In the genomic region with DNA sequence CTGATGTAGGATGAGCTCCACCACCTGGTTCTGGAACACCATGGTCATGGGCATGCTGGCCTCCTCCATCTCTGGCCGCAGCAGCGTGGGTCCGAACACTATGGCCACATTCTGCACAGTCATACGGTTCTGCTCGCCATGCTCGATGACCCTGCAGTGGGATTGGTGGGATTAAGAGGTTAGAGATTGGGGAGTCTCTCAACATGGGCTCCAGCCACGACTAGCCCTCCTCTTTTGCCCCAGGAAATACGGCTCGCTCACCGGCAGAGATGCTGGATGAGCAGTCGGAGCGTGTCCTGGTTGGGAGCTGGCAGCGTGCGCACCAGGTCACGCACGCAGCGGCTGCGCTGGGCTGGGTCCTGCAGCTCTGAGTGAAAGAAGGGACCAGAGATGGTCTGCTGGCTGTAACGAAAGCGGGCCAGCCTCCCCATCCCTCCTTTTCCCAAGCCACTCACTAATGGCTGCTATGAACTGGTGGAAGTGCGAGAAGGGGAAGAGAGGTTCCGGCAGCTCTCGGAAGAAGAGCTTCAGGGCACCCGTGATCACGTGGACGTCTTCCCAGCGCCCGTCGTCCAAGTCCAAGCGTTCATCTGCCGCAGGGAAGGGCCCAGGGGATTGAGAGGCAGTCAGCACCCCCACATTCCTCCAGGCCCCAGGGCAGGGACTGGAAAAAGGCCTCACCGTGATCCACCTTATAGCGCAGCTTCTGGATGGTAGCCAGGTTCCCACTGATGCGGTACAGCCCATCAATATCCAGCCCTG, we compare ENCODE assay signal across 8 mouse cellular contexts. TPM values are rescaled to one million over a fixed set of nuclear protein-coding genes. Genes with fewer than 3 reads are reported as not detected.
DNase-seq lines count a peak whose midpoint lies in the region; ATAC-seq and TF ChIP-seq lines count a peak whose summit lies in the region.
"Had no signal": no experiment of that assay in that cellular context is flagged by ENCODE, and none has a peak within 500 bp of the region (broad histone marks: within the 10 kb centered on the region; RNA-seq: fewer than 3 reads in every experiment).

No protein-coding gene starts in this region.

- no peaks in the 10 kb centered on the region for H3K4me1 ChIP-seq in lung, embryonic 14.5 days (ENCODE audit: insufficient read depth)
- H3K4me1 ChIP-seq in cortical plate, adult 2 months (ENCODE audit: control insufficient read depth, insufficient read depth, low read length), result no peaks in the 10 kb centered on the region
- H3K4me1 ChIP-seq in intestine, embryonic 14.5 days (replicated peaks; ENCODE audit: control insufficient read depth, insufficient read depth, low read length), result peaks cover 3% of the 10 kb centered on the region; the same call in 1 of the 2 replicates

- H3K4me2 ChIP-seq in lung, embryonic 14.5 days, result peak overlapping the region; percentile 51
- peak overlapping the region; percentile 44 for H3K4me2 ChIP-seq in intestine, embryonic 14.5 days (ENCODE audit: low read length)

- peaks cover 24% of the 10 kb centered on the region for H3K27me3 ChIP-seq in lung, embryonic 14.5 days (ENCODE audit: insufficient read depth, low read length)
- H3K27me3 ChIP-seq in intestine, embryonic 14.5 days (replicated peaks; ENCODE audit: control insufficient read depth, insufficient read depth, low read length), result peaks cover 19% of the 10 kb centered on the region

- no peak overlapping the region for H3K27ac ChIP-seq in lung, embryonic 14.5 days (ENCODE audit: low read depth)
- H3K27ac ChIP-seq in cortical plate, adult 2 months (ENCODE audit: insufficient read depth, low read length), result no peak overlapping the region
- H3K27ac ChIP-seq in intestine, embryonic 14.5 days (ENCODE audit: low read depth), result no peak overlapping the region
- H3K27ac ChIP-seq: macrophage had no signal

- ATAC-seq in lung, embryonic 14.5 days (ENCODE audit: insufficient read depth), result peak; percentile 1; the same call in 1 of the 2 replicates
- ATAC-seq in intestine, embryonic 14.5 days (replicated peaks; ENCODE audit: low FRiP score, low TSS enrichment, low read depth), result no peak; the same call in 1 of the 2 replicates

- intact Hi-C loops in left cerebral cortex, postnatal 25 days (cut with DNase I), result loop anchor here (2.0 kb wide), 2 partner anchors 28 to 222 kb away; no protein-coding TSS in a partner anchor

- H3K9ac ChIP-seq in lung, embryonic 14.5 days, result no peak overlapping the region
- H3K9ac ChIP-seq in intestine, embryonic 14.5 days (ENCODE audit: low read length), result no peak overlapping the region

- no peak for TF ChIP-seq POLR2A in cortical plate, adult 2 months (IDR thresholded peaks at IDR 0.05; ENCODE audit: extremely low read depth, insufficient read depth, low read length)

- no peaks in the 10 kb centered on the region for H3K36me3 ChIP-seq in lung, embryonic 14.5 days (ENCODE audit: insufficient read depth)
- 0 out of 2 replicates have a peak, but pooled peaks cover 3% of the 10 kb centered on the region for H3K36me3 ChIP-seq in intestine, embryonic 14.5 days (ENCODE audit: control insufficient read depth, insufficient read depth, low read length)

- no peak for TF ChIP-seq CTCF in lung, embryonic 14.5 days (IDR thresholded peaks at IDR 0.05; ENCODE audit: low read depth)
- no peak for TF ChIP-seq CTCF in cortical plate, adult 2 months (IDR thresholded peaks at IDR 0.05; ENCODE audit: extremely low read depth, insufficient read depth, low read length)

- peak overlapping the region; percentile 22 for H3K4me3 ChIP-seq in lung, embryonic 14.5 days (ENCODE audit: low read depth, low read length)
- H3K4me3 ChIP-seq in cortical plate, adult 2 months (ENCODE audit: insufficient read depth, low read length), result peak overlapping the region; percentile 27
- H3K4me3 ChIP-seq in intestine, embryonic 14.5 days (ENCODE audit: low read depth, low read length), result peak overlapping the region; percentile 20

- WGBS in lung, embryonic 14.5 days, result 32% methylated on average over 34 of the region's 34 CpGs
- WGBS in intestine, embryonic 14.5 days, result 34% methylated on average over 33 of the region's 34 CpGs

- DNase-seq in lung, embryonic 14.5 days, result no peak
- DNase-seq in lung, postnatal 4 days, result no peak
- DNase-seq in intestine, embryonic 14.5 days (ENCODE audit: low spot score), result peak; percentile 62
- DNase-seq in retina, embryonic 14.5 days (ENCODE audit: low spot score), result peak; percentile 31
- DNase-seq in spleen, adult 12 weeks (ENCODE audit: low spot score), result no peak
- DNase-seq in left cerebral cortex, postnatal 25 days (ENCODE audit: low spot score in 2 of 2), result no peak

- no peaks in the 10 kb centered on the region for H3K9me3 ChIP-seq in lung, embryonic 14.5 days (ENCODE audit: low read depth, low read length)
- H3K9me3 ChIP-seq in intestine, embryonic 14.5 days (ENCODE audit: control insufficient read depth, low read length), result no peaks in the 10 kb centered on the region

RNA-seq across cellular contexts. Expression of gene Arhgap27, which starts 30.4 kb away (rescaled TPM):
- polyA plus RNA-seq in lung, embryonic 14.5 days (2014; fragmentation: Nextera tagmentation; extraction: Ambion mirVana), result 16.8 and 20.6 TPM in 2 replicates
- polyA plus RNA-seq in cortical plate, adult 2 months (2012; rRNA removed), result 11.8 and 13.2 TPM in 2 replicates
- polyA plus RNA-seq in intestine, embryonic 14.5 days (2014; fragmentation: Nextera tagmentation; extraction: Ambion mirVana), result 23.8 and 24.8 TPM in 2 replicates
- 10 to 100 TPM in 1 of 2 experiments, 1 to 10 TPM in 1; 7.9 to 12.4 TPM for total RNA-seq in left cerebral cortex, postnatal 25 days (2021)

Comparison
In these comparisons a context has a peak if more than half of its experiments do, and no peak if none do; other contexts are left out.
1. DNase-seq: peak in intestine, embryonic 14.5 days (single experiment) and retina, embryonic 14.5 days (single experiment); none in lung, embryonic 14.5 days (single experiment), lung, postnatal 4 days (0 of 2), spleen, adult 12 weeks (single experiment) and left cerebral cortex, postnatal 25 days (0 of 2).
2. Peak in every context shown above with its lines, with median percentiles within 50 percentile points of each other: H3K4me3 ChIP-seq.